Mouse (Mus musculus) MEL (cell line): ENCODE results near the gene Tmem132b. TPM values are rescaled to one million over a fixed set of nuclear protein-coding genes. Genes with fewer than 3 reads are reported as not detected.

Experiments used
- DNase-seq: peaks from one replicate; pipeline ENCODE4 v3.0.0; 2011; ENCODE audit warnings: low read depth, low spot score
- H3K27ac ChIP-seq: 2 replicates; pipeline ENCODE4 v1.5.1; 2012; ENCODE audit warnings: low read depth, mild to moderate bottlenecking, control low read depth, low read length, moderate library complexity; ENCODE audit not compliant: control insufficient read depth
- H3K27me3 ChIP-seq, 2 experiments: fragments of 150-350 bp in 1 of 2; sonication (generic) in 1 of 2; 2 replicates each; pipeline ENCODE4 v1.6.1; 2012; ENCODE audit warnings: low read length in 2 of 2, mild to moderate bottlenecking in 2 of 2, improper control_type of control experiment in 1 of 2, moderate library complexity in 1 of 2; ENCODE audit not compliant: insufficient read depth in 2 of 2, control insufficient read depth in 1 of 2
- H3K36me3 ChIP-seq, 2 experiments: 2 replicates each; pipeline ENCODE4 v1.6.1; 2012 to 2014; ENCODE audit warnings: low read length in 2 of 2, improper control_type of control experiment in 1 of 2, inconsistent platforms in 1 of 2, mild to moderate bottlenecking in 1 of 2; ENCODE audit not compliant: insufficient read depth in 2 of 2, control insufficient read depth in 1 of 2
- H3K4me1 ChIP-seq, 2 experiments: fragments of 150-350 bp in 1 of 2; sonication (generic) in 1 of 2; 2 replicates each; pipeline ENCODE4 v1.6.1; 2012; ENCODE audit warnings: low read length in 2 of 2, improper control_type of control experiment in 1 of 2, mild to moderate bottlenecking in 1 of 2; ENCODE audit not compliant: insufficient read depth in 2 of 2, control insufficient read depth in 1 of 2
- H3K4me3 ChIP-seq, 2 experiments: fragments of 150-350 bp in 1 of 2; sonication (generic) in 1 of 2; 2 replicates each; pipeline ENCODE4 v1.5.1; 2012; ENCODE audit warnings: low read depth in 2 of 2, low read length in 2 of 2, mild to moderate bottlenecking in 2 of 2, moderate library complexity in 2 of 2, control low read depth in 1 of 2, improper control_type of control experiment in 1 of 2; ENCODE audit not compliant: control insufficient read depth in 1 of 2, insufficient read depth in 1 of 2
- H3K79me2 ChIP-seq: 2 replicates; pipeline ENCODE4 v1.6.1; 2012; ENCODE audit warnings: mild to moderate bottlenecking, low read length, moderate library complexity; ENCODE audit not compliant: control insufficient read depth, poor library complexity, insufficient read depth
- H3K9ac ChIP-seq: 2 replicates; pipeline ENCODE4 v1.6.1; 2012; ENCODE audit warnings: low read depth, mild to moderate bottlenecking, control low read depth, low read length, moderate library complexity; ENCODE audit not compliant: control insufficient read depth, poor library complexity, severe bottlenecking
- H3K9me3 ChIP-seq: fragments of 150-350 bp; sonication (generic); replicated peaks from 2 replicates; pipeline ENCODE4 v1.6.1; 2012; ENCODE audit warnings: mild to moderate bottlenecking, low read length, improper control_type of control experiment, moderate library complexity; ENCODE audit not compliant: insufficient read depth
- BHLHE40 ChIP-seq: IDR thresholded peaks from 2 replicates; pipeline ENCODE4 v1.6.1; 2012; ENCODE audit warnings: low read depth, mild to moderate bottlenecking, inconsistent platforms, low read length, improper control_type of control experiment, borderline replicate concordance
- CHD2 ChIP-seq: IDR thresholded peaks from 2 replicates; pipeline ENCODE4 v1.6.1; 2011; ENCODE audit warnings: low read length, improper control_type of control experiment
- CTCF ChIP-seq, 3 experiments: IDR thresholded peaks in 2 of 3; conservative IDR thresholded peaks in 1 of 3; 2 replicates each; pipeline ENCODE4 v1.5.1; 2011 to 2012; ENCODE audit warnings: low read length in 3 of 3, low read depth in 2 of 3, mild to moderate bottlenecking in 2 of 3, improper control_type of control experiment in 1 of 3, inconsistent platforms in 1 of 3, mixed read lengths in 1 of 3, moderate library complexity in 1 of 3; ENCODE audit not compliant: control insufficient read depth in 1 of 3, insufficient read depth in 1 of 3, poor library complexity in 1 of 3, severe bottlenecking in 1 of 3
- E2F4 ChIP-seq: IDR thresholded peaks from 2 replicates; pipeline ENCODE4 v1.6.1; 2011; ENCODE audit warnings: low read depth, low read length, improper control_type of control experiment, borderline replicate concordance
- ETS1 ChIP-seq: IDR thresholded peaks from 2 replicates; pipeline ENCODE4 v1.6.1; 2012; ENCODE audit warnings: low read depth, mild to moderate bottlenecking, inconsistent platforms, low read length, improper control_type of control experiment, moderate library complexity
- GABPA ChIP-seq: IDR thresholded peaks from 2 replicates; pipeline ENCODE4 v1.6.1; 2012; ENCODE audit warnings: low read depth, mild to moderate bottlenecking, inconsistent platforms, low read length, improper control_type of control experiment, moderate library complexity
- GATA1 ChIP-seq: IDR thresholded peaks from 2 replicates; pipeline ENCODE4 v1.6.1; 2011; ENCODE audit warnings: low read depth, low read length, improper control_type of control experiment
- HCFC1 ChIP-seq: IDR thresholded peaks from 2 replicates; pipeline ENCODE4 v1.6.1; 2012; ENCODE audit warnings: low read depth, mild to moderate bottlenecking, inconsistent platforms, low read length, improper control_type of control experiment, moderate library complexity
- KAT2A ChIP-seq: conservative IDR thresholded peaks from 2 replicates; pipeline ENCODE4 v1.6.1; 2012; ENCODE audit warnings: low read depth, low read length, improper control_type of control experiment, inconsistent platforms
- MAX ChIP-seq: IDR thresholded peaks from 2 replicates; pipeline ENCODE4 v1.6.1; 2011; ENCODE audit warnings: low read length, improper control_type of control experiment
- MAZ ChIP-seq: IDR thresholded peaks from 2 replicates; pipeline ENCODE4 v1.6.1; 2012; ENCODE audit warnings: low read depth, mild to moderate bottlenecking, inconsistent platforms, low read length, improper control_type of control experiment
- NELFE ChIP-seq: IDR thresholded peaks from 2 replicates; pipeline ENCODE4 v1.6.1; 2011; ENCODE audit warnings: low read depth, low read length, improper control_type of control experiment
- POLR2A ChIP-seq, 2 experiments: IDR thresholded peaks; 2 replicates each; pipeline ENCODE4 v1.6.1; 2011 to 2012; ENCODE audit warnings: low read length in 2 of 2, mild to moderate bottlenecking in 2 of 2, control low read depth in 1 of 2, improper control_type of control experiment in 1 of 2, low read depth in 1 of 2, moderate library complexity in 1 of 2; ENCODE audit not compliant: control insufficient read depth in 1 of 2, insufficient read depth in 1 of 2, poor library complexity in 1 of 2
- POLR2AphosphoS2 ChIP-seq: IDR thresholded peaks from 2 replicates; pipeline ENCODE4 v1.6.1; 2011; ENCODE audit warnings: low read length, improper control_type of control experiment
- RAD21 ChIP-seq: IDR thresholded peaks from 2 replicates; pipeline ENCODE4 v1.6.1; 2011; ENCODE audit warnings: mild to moderate bottlenecking, low read depth, low read length, improper control_type of control experiment
- SMC3 ChIP-seq: IDR thresholded peaks from 2 replicates; pipeline ENCODE4 v1.6.1; 2011; ENCODE audit warnings: low read depth, low read length, improper control_type of control experiment
- TAL1 ChIP-seq: IDR thresholded peaks from 2 replicates; pipeline ENCODE4 v1.6.1; 2012; ENCODE audit warnings: mild to moderate bottlenecking, inconsistent platforms, low read length, moderate library complexity, mixed read lengths
- TBP ChIP-seq: IDR thresholded peaks from 2 replicates; pipeline ENCODE4 v1.8.0; 2011; ENCODE audit warnings: low read depth, low read length, improper control_type of control experiment
- TCF12 ChIP-seq: IDR thresholded peaks from 2 replicates; pipeline ENCODE4 v1.6.1; 2014; ENCODE audit warnings: low read depth, mild to moderate bottlenecking, inconsistent platforms, low read length, improper control_type of control experiment, moderate library complexity
- UBTF ChIP-seq: IDR thresholded peaks from 2 replicates; pipeline ENCODE4 v1.6.1; 2012; ENCODE audit warnings: low read depth, mild to moderate bottlenecking, inconsistent platforms, low read length, improper control_type of control experiment, moderate library complexity, borderline replicate concordance; ENCODE audit not compliant: insufficient read depth
- USF2 ChIP-seq, 2 experiments: IDR thresholded peaks; 2 replicates each; pipeline ENCODE4 v1.6.1; 2011 to 2012; ENCODE audit warnings: improper control_type of control experiment in 2 of 2, low read length in 2 of 2, borderline replicate concordance in 1 of 2, inconsistent platforms in 1 of 2, low read depth in 1 of 2, mild to moderate bottlenecking in 1 of 2; ENCODE audit not compliant: insufficient read depth in 1 of 2
- ZC3H11A ChIP-seq: IDR thresholded peaks from 2 replicates; pipeline ENCODE4 v1.6.1; 2012; ENCODE audit warnings: low read depth, mild to moderate bottlenecking, inconsistent platforms, low read length, improper control_type of control experiment
- ZMIZ1 ChIP-seq: IDR thresholded peaks from 2 replicates; pipeline ENCODE4 v1.6.1; 2012; ENCODE audit warnings: low read depth, mild to moderate bottlenecking, inconsistent platforms, low read length, improper control_type of control experiment, moderate library complexity
- ZNF384 ChIP-seq: IDR thresholded peaks from 2 replicates; pipeline ENCODE4 v1.6.1; 2012; ENCODE audit warnings: low read depth, mild to moderate bottlenecking, inconsistent platforms, low read length, improper control_type of control experiment
- polyA plus RNA-seq, 2 experiments: library from polyadenylated mRNA; stranded (reverse) in 1 of 2; unstranded in 1 of 2; fragments of >175 nt in 1 of 2; fragments of >200 nt in 1 of 2; gene quantifications; 2 replicates each; pipeline versions ENCODE4 v1.2.1 to v1.2.4; 2012; ENCODE audit warnings: low replicate concordance in 2 of 2, low read depth in 1 of 2; ENCODE audit not compliant: insufficient read length in 2 of 2, insufficient read depth in 1 of 2, missing spikeins in 1 of 2
- total RNA-seq: library from RNA; depleted of rRNA; stranded (reverse); fragments of 300-350 nt; gene quantifications from 2 replicates; pipeline ENCODE4 v1.2.3, GENCODE M21; 2012

Tmem132b gene
- total and polyA plus RNA-seq, 3 experiments, result not detected

GRCm38 (mm10) chr5:125526464-125526863 is 5.1 kb upstream of the Tmem132b start:
- peak; percentile 70 for DNase-seq
- no peaks in the 10 kb centered on the region for H3K4me1 ChIP-seq
- H3K4me3 ChIP-seq, result no peak overlapping the region
- no peaks in the 10 kb centered on the region for H3K27me3 ChIP-seq
- no peaks in the 10 kb centered on the region for H3K9me3 ChIP-seq
- TF ChIP-seq USF2 (IDR thresholded peaks at IDR 0.05; ENCODE audit: borderline replicate concordance in 1 of 2, insufficient read depth in 1 of 2, low read depth in 1 of 2, low read length in 2 of 2) (no peak), RAD21 (peak; percentile 28), CTCF (IDR thresholded peaks at IDR 0.05 in 2 of 3, conservative IDR thresholded peaks at IDR 0.05 in 1 of 3; ENCODE audit: control insufficient read depth in 1 of 3, insufficient read depth in 1 of 3, low read depth in 2 of 3, low read length in 3 of 3, poor library complexity in 1 of 3, severe bottlenecking in 1 of 3) (peak; percentile 50 to 64 (median 60)), SMC3 (peak; percentile 41)
- TF ChIP-seq, all 39 proteins: peak for 3
- H3K36me3 ChIP-seq, result no peaks in the 10 kb centered on the region
- no peak overlapping the region for H3K27ac ChIP-seq
- H3K9ac ChIP-seq, result no peak overlapping the region
- H3K79me2 ChIP-seq, result no peaks in the 10 kb centered on the region

DNA sequence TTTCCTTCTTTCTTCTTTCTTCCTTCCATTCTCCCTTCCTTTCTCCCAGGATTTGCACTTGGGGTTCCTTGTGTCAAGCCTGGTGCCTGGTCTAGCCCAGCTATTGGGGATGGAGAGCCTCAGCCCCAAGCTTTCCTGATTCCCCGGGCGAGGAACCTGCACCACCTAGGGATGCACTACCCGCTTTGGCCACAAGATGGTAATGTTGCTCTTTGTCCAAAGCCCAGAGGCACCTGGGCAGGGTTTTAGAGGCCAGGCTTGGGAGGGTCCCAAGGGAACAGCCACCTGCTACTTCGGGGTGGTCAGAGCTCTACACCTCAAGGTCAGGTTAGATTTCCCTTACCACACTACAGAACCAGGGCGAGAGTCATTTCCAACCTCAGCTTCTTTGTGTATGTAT is 2.5 kb upstream of the Tmem132b start:
- peak; percentile 59 for DNase-seq
- Histone ChIP-seq H3K79me2 (no peaks in the 10 kb centered on the region), H3K27ac (no peak overlapping the region), H3K9ac (no peak overlapping the region), H3K27me3 (no peaks in the 10 kb centered on the region), H3K4me1 (no peaks in the 10 kb centered on the region), H3K4me3 (no peak overlapping the region), H3K36me3 (no peaks in the 10 kb centered on the region), H3K9me3 (no peaks in the 10 kb centered on the region)
- TF ChIP-seq TCF12, result no peak
- no peak for TF ChIP-seq POLR2AphosphoS2
- no peak for TF ChIP-seq ZNF384
- TF ChIP-seq TAL1, result no peak
- TF ChIP-seq CHD2, result no peak
- no peak for TF ChIP-seq GATA1
- TF ChIP-seq POLR2A (IDR thresholded peaks at IDR 0.05; ENCODE audit: control insufficient read depth in 1 of 2, insufficient read depth in 1 of 2, low read depth in 1 of 2, low read length in 2 of 2, poor library complexity in 1 of 2), result no peak
- TF ChIP-seq GABPA, result no peak
- TF ChIP-seq MAX, result no peak
- TF ChIP-seq KAT2A, result no peak
- TF ChIP-seq E2F4, result no peak
- TF ChIP-seq SMC3, result peak; percentile 64
- no peak for TF ChIP-seq BHLHE40
- no peak for TF ChIP-seq HCFC1
- TF ChIP-seq MAZ, result no peak
- TF ChIP-seq UBTF, result no peak
- TF ChIP-seq ZMIZ1, result no peak
- peak; percentile 85 to 97 (median 87) for TF ChIP-seq CTCF (IDR thresholded peaks at IDR 0.05 in 2 of 3, conservative IDR thresholded peaks at IDR 0.05 in 1 of 3; ENCODE audit: control insufficient read depth in 1 of 3, insufficient read depth in 1 of 3, low read depth in 2 of 3, low read length in 3 of 3, poor library complexity in 1 of 3, severe bottlenecking in 1 of 3)
- no peak for TF ChIP-seq NELFE
- no peak for TF ChIP-seq TBP
- TF ChIP-seq ETS1, result no peak
- no peak for TF ChIP-seq USF2 (IDR thresholded peaks at IDR 0.05; ENCODE audit: borderline replicate concordance in 1 of 2, insufficient read depth in 1 of 2, low read depth in 1 of 2, low read length in 2 of 2)
- peak; percentile 90 for TF ChIP-seq RAD21
- TF ChIP-seq ZC3H11A, result peak; percentile 64
- TF ChIP-seq, all 39 proteins: peak for 4
